Mouse (Mus musculus) c-Kit-positive CD71-negative TER-119-negative erythroid progenitor cells, embryonic 14.5 days (primary cell): ENCODE measurements around the gene Atrnl1.

Experiments
- DNase-seq: peaks from one replicate; pipeline ENCODE4 v3.0.0-alpha.2; 2013; ENCODE audit warnings: low read depth

Gene Atrnl1

GRCm38 (mm10) chr19:58076961-58077371 is 466.1 kb downstream of the Atrnl1 start:
- DNase-seq, result no peak

GRCm38 (mm10) chr19:58077529-58078070 is 466.8 kb downstream of the Atrnl1 start:
- DNase-seq, result no peak

- DNase-seq, result no peak
Observed at GRCm38 (mm10) chr19:58080168-58080567, 469.3 kb downstream of the Atrnl1 start.

GRCm38 (mm10) chr19:58082751-58083150 is 471.9 kb downstream of the Atrnl1 start:
- no peak for DNase-seq

- no peak for DNase-seq
Observed at GRCm38 (mm10) chr19:58084826-58085225, 474.0 kb downstream of the Atrnl1 start.

- no peak for DNase-seq
Observed at GRCm38 (mm10) chr19:58086734-58087133, 475.9 kb downstream of the Atrnl1 start.

- no peak for DNase-seq
Observed at GRCm38 (mm10) chr19:58087901-58088300, 477.1 kb downstream of the Atrnl1 start.

GRCm38 (mm10) chr19:58088433-58088832 is 477.6 kb downstream of the Atrnl1 start:
- no peak for DNase-seq

- DNase-seq, result no peak
Observed at GRCm38 (mm10) chr19:58091911-58092310, 481.1 kb downstream of the Atrnl1 start.

- no peak for DNase-seq
Observed at GRCm38 (mm10) chr19:58094781-58095543, 484.1 kb downstream of the Atrnl1 start.

GRCm38 (mm10) chr19:58095776-58096175 is 484.9 kb downstream of the Atrnl1 start:
- DNase-seq, result no peak

GRCm38 (mm10) chr19:58097195-58097594 is 486.4 kb downstream of the Atrnl1 start:
- no peak for DNase-seq

GRCm38 (mm10) chr19:58099539-58099938 is 488.7 kb downstream of the Atrnl1 start:
- DNase-seq, result no peak

- DNase-seq, result no peak
Observed at GRCm38 (mm10) chr19:58100381-58100780, 489.5 kb downstream of the Atrnl1 start.

- DNase-seq, result peak; percentile 23
Observed at GRCm38 (mm10) chr19:58104544-58104943, 493.7 kb downstream of the Atrnl1 start.

GRCm38 (mm10) chr19:58107632-58108031 is 496.8 kb downstream of the Atrnl1 start:
- no peak for DNase-seq

- DNase-seq, result no peak
Observed at GRCm38 (mm10) chr19:58110491-58110890, 499.7 kb downstream of the Atrnl1 start.

- no peak for DNase-seq
Observed at GRCm38 (mm10) chr19:58111291-58111690, 500.5 kb downstream of the Atrnl1 start.

GRCm38 (mm10) chr19:58112151-58112550 is 501.3 kb downstream of the Atrnl1 start:
- no peak for DNase-seq

GRCm38 (mm10) chr19:58113092-58113731 is 502.4 kb downstream of the Atrnl1 start:
- no peak for DNase-seq

- no peak for DNase-seq
Observed at GRCm38 (mm10) chr19:58117595-58117994, 506.8 kb downstream of the Atrnl1 start.

GRCm38 (mm10) chr19:58118141-58118835 is 507.5 kb downstream of the Atrnl1 start:
- no peak for DNase-seq

- no peak for DNase-seq
Observed at GRCm38 (mm10) chr19:58118864-58119263, 508.0 kb downstream of the Atrnl1 start.
